Mouse (Mus musculus) hindbrain, postnatal 0 days (tissue): Measurements from ENCODE around the gene Mlxip. TPM values are rescaled to one million over a fixed set of nuclear protein-coding genes. Genes with fewer than 3 reads are reported as not detected.

ENCODE experiments used
- ATAC-seq: fragments of 200-750 bp; cut with Nextera tagmentation; 2 replicates; pipeline ENCODE4 v1.8.0; 2017; ENCODE audit warnings: mild to moderate bottlenecking, moderate TSS enrichment, moderate library complexity
- DNase-seq: peaks from one replicate; pipeline ENCODE4 v3.0.0-alpha.2; 2015; ENCODE audit warnings: low spot score
- H3K27ac ChIP-seq: fragments of 300-500 bp; sonication (generic); 2 replicates; pipeline ENCODE4 v1.5.1; 2014; ENCODE audit warnings: mild to moderate bottlenecking
- H3K27me3 ChIP-seq: fragments of 300-500 bp; sonication (generic); 2 replicates; pipeline ENCODE4 v1.6.1; 2014; ENCODE audit warnings: low read length, mixed read lengths; ENCODE audit not compliant: insufficient read depth
- H3K36me3 ChIP-seq: fragments of 300-500 bp; sonication (generic); 2 replicates; pipeline ENCODE4 v1.6.1; 2014; ENCODE audit warnings: low read length, mixed read lengths; ENCODE audit not compliant: insufficient read depth
- H3K4me1 ChIP-seq: fragments of 300-500 bp; sonication (generic); 2 replicates; pipeline ENCODE4 v1.6.1; 2014; ENCODE audit warnings: antibody characterized with exemption, low read length, mixed read lengths; ENCODE audit not compliant: insufficient read depth
- H3K4me2 ChIP-seq: fragments of 300-500 bp; sonication (generic); 2 replicates; pipeline ENCODE4 v1.6.1; 2014; ENCODE audit warnings: low read depth, mild to moderate bottlenecking, low read length, moderate library complexity, mixed read lengths
- H3K4me3 ChIP-seq: fragments of 300-500 bp; sonication (generic); 2 replicates; pipeline ENCODE4 v1.5.1; 2014; ENCODE audit warnings: low read length
- H3K9ac ChIP-seq: fragments of 300-500 bp; sonication (generic); replicated peaks from 2 replicates; pipeline ENCODE4 v1.6.1; 2014; ENCODE audit warnings: mild to moderate bottlenecking, low read length, moderate library complexity, mixed read lengths
- H3K9me3 ChIP-seq: fragments of 300-500 bp; sonication (generic); 2 replicates; pipeline ENCODE4 v1.6.1; 2016; ENCODE audit warnings: low read length, mixed read lengths
- CTCF ChIP-seq: IDR thresholded peaks from 2 replicates; pipeline ENCODE4 v1.5.1; 2016; ENCODE audit warnings: antibody characterized with exemption, control low read depth, low read depth
- WGBS: fragments of 180-500 bp; shearing (Covaris S2); extraction: QIAGEN DNeasy Blood & Tissue Kit; methylation state at CpG from one replicate; pipeline ENCODE4 v1.1.7; 2014; 5-methylcytosine and 5-hydroxymethylcytosine counted together
- polyA plus RNA-seq: library from polyadenylated mRNA; unstranded; fragments of >200 nt; fragmentation: Nextera tagmentation; extraction: Ambion mirVana; gene quantifications from 2 replicates; pipeline ENCODE4 v1.2.1, GENCODE M21; 2015
- total RNA-seq: library from RNA; depleted of rRNA; stranded (reverse); fragments of >200 nt; gene quantifications from 2 replicates; pipeline ENCODE4 v1.2.3, GENCODE M21; 2014

Mlxip gene
- total and polyA plus RNA-seq, 2 experiments from 2014 or later = 12.5 to 16.8 TPM

DNA sequence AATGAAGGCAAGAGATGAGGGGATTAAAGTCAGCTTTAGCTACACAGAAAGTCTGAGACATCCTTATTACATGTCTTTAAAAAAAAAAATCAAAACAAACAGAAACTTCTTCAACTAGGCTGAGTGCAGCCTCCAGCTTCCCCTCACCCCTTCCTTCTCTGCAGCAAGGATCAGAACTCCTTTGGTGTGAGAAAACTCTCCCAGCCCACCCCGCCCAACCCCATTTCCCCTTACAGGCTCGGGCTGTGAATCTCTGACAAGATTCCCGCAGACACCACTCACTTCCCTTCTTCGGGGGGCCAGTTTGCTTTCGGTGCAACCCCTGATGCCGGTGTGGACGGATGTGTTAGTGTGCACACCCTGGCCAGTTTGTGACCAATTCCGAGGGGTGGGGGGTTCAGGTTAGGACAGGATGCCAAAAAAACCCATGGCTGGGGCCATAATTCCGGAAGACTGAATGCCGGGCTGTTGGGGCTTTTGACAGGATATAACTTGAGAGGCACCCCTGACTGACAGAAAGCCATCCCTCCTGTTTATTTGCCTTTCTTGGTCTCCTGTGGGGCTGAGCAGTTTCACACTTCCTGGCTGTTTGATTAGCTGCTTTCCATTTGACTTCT, 76.3 kb downstream of the Mlxip start:
- H3K9ac ChIP-seq = no peak overlapping the region
- no peaks in the 10 kb centered on the region for H3K4me1 ChIP-seq
- H3K27me3 ChIP-seq = no peaks in the 10 kb centered on the region
- no peak for TF ChIP-seq CTCF
- WGBS = 67% methylated on average over 10 of the region's 10 CpGs
- H3K9me3 ChIP-seq = no peaks in the 10 kb centered on the region
- no peaks in the 10 kb centered on the region for H3K36me3 ChIP-seq
- no peak for ATAC-seq
- no peak overlapping the region for H3K27ac ChIP-seq
- H3K4me2 ChIP-seq = no peak overlapping the region
- no peak for DNase-seq
- H3K4me3 ChIP-seq = no peak overlapping the region

DNA sequence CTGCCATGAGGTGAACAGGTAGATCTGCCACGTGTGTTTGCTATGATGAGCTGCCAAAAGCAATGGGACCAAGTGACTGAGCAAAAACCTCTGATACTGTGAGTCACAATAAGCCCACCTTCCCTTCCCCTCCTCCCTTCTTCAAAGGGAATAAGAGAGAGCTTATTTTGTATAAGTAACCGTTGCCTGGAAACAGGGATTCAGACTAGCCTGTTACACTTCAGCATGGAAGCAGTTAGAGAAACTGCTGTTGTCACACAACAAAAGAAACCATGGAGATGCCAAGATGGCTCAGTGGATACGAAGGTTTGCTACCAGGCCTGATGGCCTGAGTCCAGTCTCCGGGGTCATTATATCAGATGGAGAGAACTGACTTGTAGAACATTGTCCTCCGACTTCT, 79.2 kb downstream of the Mlxip start:
- no peak overlapping the region for H3K9ac ChIP-seq
- no peak overlapping the region for H3K4me2 ChIP-seq
- no peaks in the 10 kb centered on the region for H3K4me1 ChIP-seq
- 33% methylated on average over 5 of the region's 5 CpGs for WGBS
- no peaks in the 10 kb centered on the region for H3K27me3 ChIP-seq
- no peak for TF ChIP-seq CTCF
- H3K27ac ChIP-seq = no peak overlapping the region
- H3K9me3 ChIP-seq = no peaks in the 10 kb centered on the region
- DNase-seq (peak; percentile 34), ATAC-seq (no peak)
- H3K4me3 ChIP-seq = no peak overlapping the region
- H3K36me3 ChIP-seq = no peaks in the 10 kb centered on the region

DNA sequence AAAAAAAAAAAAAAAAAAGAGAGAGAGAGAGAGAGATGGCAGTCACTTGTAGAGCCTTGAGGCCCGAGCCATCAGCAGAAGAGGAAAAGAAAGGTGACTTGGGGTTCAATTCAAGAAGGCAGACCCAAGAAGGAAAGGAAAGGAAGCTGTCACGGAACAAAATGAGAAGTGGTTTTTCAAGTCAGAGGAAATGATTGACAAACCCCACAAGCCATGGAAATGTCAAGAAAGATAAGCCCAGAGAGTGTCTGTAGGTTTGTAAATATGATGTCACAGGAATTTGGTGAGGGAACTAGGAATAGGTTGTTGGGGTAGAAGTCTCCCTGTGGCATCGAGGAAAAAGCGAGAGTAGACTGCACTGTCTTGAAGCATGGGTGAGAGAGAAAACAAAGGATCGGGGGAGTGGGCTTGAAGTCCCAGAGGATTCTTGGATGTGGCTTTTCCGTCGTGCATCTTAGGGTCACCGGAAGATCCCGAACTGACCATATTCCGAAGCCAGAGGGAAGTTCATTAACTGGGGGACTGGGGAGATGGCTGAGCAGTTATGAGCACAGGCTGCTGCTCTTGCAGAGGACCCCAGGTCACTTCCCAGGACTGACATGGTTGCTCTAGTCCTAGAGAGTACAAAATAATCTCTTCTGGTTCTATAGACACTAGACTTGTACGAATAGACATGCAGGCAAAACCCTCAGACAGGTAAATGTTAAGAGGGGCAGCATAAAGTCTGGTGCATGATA, 93.2 kb downstream of the Mlxip start:
- ATAC-seq (no peak), DNase-seq (no peak)
- peaks cover 7% of the 10 kb centered on the region; the same call in 1 of the 2 replicates for H3K4me1 ChIP-seq
- WGBS = 85% methylated on average over 11 of the region's 11 CpGs
- no peak overlapping the region for H3K27ac ChIP-seq
- no peak overlapping the region for H3K4me3 ChIP-seq
- no peaks in the 10 kb centered on the region for H3K36me3 ChIP-seq
- H3K9me3 ChIP-seq = no peaks in the 10 kb centered on the region
- no peak overlapping the region for H3K4me2 ChIP-seq
- H3K9ac ChIP-seq = no peak overlapping the region
- no peak for TF ChIP-seq CTCF
- no peaks in the 10 kb centered on the region for H3K27me3 ChIP-seq

DNA sequence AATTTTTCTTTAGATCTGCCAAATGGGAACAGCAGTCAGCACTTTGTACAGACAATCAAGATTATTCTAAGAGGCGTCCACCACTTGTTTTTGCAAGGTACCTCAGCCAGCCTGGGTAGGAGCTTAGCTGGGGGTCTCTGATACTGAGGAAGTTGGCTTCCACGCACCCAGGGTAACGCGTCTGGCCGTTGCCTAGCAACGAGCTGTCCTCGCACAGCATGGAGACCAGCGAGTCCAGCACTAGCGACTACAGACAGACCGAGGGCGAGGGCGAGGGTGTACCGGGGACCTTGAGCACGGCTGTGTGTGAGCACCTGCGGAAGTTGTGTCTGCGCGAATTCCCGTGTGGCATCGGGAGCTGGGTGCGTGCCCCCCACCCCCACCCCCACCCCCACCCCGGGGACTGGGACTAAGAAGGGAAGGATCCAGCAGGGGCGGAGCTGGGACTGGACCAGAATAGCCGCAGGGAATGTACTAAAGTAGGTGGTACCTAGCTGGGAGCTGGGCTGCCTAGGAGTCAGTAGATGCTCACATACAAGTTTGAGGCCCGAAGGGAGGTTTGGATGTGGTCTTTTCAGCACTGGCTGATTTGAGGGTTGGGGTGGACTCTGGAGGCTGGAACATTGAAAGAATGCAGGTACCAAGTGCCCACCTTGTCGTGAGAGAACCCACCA, 94.7 kb downstream of the Mlxip start, which contains the start of the genes Lrrc43 and Il31:
TSS of gene Lrrc43 (plus strand) at position 194 of the 674 bp plus-strand sequence.
TSS of gene Il31 (minus strand) at position 378 of the 674 bp plus-strand sequence.
- peak within 1 kb of the TSS; percentile 24 for H3K4me3 ChIP-seq
- no peaks in the 10 kb centered on the region for H3K9me3 ChIP-seq
- H3K27me3 ChIP-seq = no peaks in the 10 kb centered on the region
- no peak within 1 kb of the TSS for H3K27ac ChIP-seq
- H3K4me2 ChIP-seq = peak within 1 kb of the TSS; percentile 56
- ATAC-seq = peak; percentile 76
- no peak for TF ChIP-seq CTCF
- peaks cover 7% of the 10 kb centered on the region; the same call in 1 of the 2 replicates for H3K4me1 ChIP-seq
- peak; percentile 71 for DNase-seq
- peak within 1 kb of the TSS; percentile 28; the same call in 1 of the 2 replicates for H3K9ac ChIP-seq
- no peaks in the 10 kb centered on the region for H3K36me3 ChIP-seq
- 6% methylated on average over 25 of the region's 25 CpGs for WGBS

DNA sequence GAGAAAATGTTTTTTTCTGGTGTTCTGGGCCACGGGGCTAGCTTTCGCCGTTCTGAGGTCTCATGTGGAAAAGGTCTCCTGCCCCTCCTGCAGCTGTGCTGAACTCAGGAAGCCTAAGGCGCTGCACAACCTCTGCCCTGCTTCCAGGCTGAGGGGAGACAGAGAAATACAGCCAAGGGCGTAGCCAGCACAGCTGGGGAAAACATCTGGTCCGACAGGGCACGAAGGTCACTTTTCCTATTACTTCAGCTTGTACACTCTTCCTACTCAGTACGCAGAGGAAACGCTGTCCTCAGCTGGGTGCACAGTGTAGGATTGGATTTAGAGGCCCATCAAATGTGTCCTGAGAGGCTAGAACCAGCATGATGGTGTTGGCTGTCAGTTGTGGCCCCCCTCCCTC, 95.3 kb downstream of the Mlxip start:
- no peak for ATAC-seq
- 61% methylated on average over 9 of the region's 9 CpGs for WGBS
- H3K4me1 ChIP-seq = peaks cover 7% of the 10 kb centered on the region; the same call in 1 of the 2 replicates
- H3K4me3 ChIP-seq = no peak overlapping the region
- H3K36me3 ChIP-seq = no peaks in the 10 kb centered on the region
- H3K4me2 ChIP-seq = no peak overlapping the region
- H3K27me3 ChIP-seq = no peaks in the 10 kb centered on the region
- H3K9ac ChIP-seq = no peak overlapping the region
- no peaks in the 10 kb centered on the region for H3K9me3 ChIP-seq
- H3K27ac ChIP-seq = no peak overlapping the region
- no peak for TF ChIP-seq CTCF
- no peak for DNase-seq

DNA sequence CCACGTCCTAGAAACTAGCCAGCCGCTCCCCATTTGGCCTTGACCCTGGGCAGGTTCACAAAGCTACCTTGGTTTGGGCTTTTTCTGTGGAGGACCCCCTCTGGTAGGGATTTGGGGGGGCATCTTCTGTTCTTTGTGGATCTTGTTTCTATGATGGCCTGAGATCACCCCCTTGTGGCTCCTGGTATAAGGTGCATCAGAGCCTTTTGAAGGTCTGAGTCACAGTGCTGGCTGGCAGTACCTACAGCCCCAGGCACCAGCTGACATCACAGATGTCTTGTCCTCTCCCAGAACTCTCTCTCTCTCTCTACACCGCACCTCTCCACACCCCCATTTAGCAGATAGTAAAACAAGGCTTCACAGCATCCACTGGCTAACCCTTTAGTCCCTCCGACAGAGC, 105.1 kb downstream of the Mlxip start:
- H3K4me2 ChIP-seq = no peak overlapping the region
- DNase-seq = peak; percentile 71
- H3K4me1 ChIP-seq = peaks cover 4% of the 10 kb centered on the region; the same call in 1 of the 2 replicates
- H3K4me3 ChIP-seq = no peak overlapping the region
- 40% methylated on average over 4 of the region's 4 CpGs for WGBS
- no peaks in the 10 kb centered on the region for H3K36me3 ChIP-seq
- TF ChIP-seq CTCF = peak; percentile 70
- no peak overlapping the region for H3K9ac ChIP-seq
- H3K27me3 ChIP-seq = no peaks in the 10 kb centered on the region
- ATAC-seq = peak; percentile 55; the same call in 1 of the 2 replicates
- H3K27ac ChIP-seq = no peak overlapping the region
- H3K9me3 ChIP-seq = no peaks in the 10 kb centered on the region
